Mouse (Mus musculus) bone marrow, adult 2 months (tissue): ENCODE measurements around the gene Fgfr2. TPM values are rescaled to one million over a fixed set of nuclear protein-coding genes. Genes with fewer than 3 reads are reported as not detected.
"Not testable (repeated sequence)": the region's sequence is repeated elsewhere in the genome, so short reads cannot be mapped to it uniquely, and the experiment has no call there.

Experiments
- H3K27ac ChIP-seq: fragments of 200-500 bp; 2 replicates; pipeline ENCODE4 v1.5.1; 2012; ENCODE audit warnings: low read depth, mild to moderate bottlenecking, control low read depth, inconsistent platforms, low read length; ENCODE audit not compliant: control insufficient read depth, poor library complexity, insufficient read depth
- H3K4me1 ChIP-seq: fragments of 200-500 bp; 2 replicates; pipeline ENCODE4 v1.6.1; 2011; ENCODE audit warnings: low read length; ENCODE audit not compliant: control insufficient read depth, insufficient read depth
- H3K4me3 ChIP-seq: fragments of 200-500 bp; replicated peaks from 2 replicates; pipeline ENCODE3; 2011; ENCODE audit warnings: mild to moderate bottlenecking, low read depth, low read length, control low read depth; ENCODE audit not compliant: control insufficient read depth
- CTCF ChIP-seq: fragments of 200-500 bp; IDR thresholded peaks from 2 replicates; pipeline ENCODE4 v1.5.1; 2011; ENCODE audit warnings: low read length, control low read depth; ENCODE audit not compliant: control insufficient read depth, insufficient read depth
- POLR2A ChIP-seq: fragments of 200-500 bp; IDR thresholded peaks from 2 replicates; pipeline ENCODE4 v1.6.1; 2011; ENCODE audit warnings: low read depth, mild to moderate bottlenecking, control low read depth, low read length, borderline replicate concordance; ENCODE audit not compliant: control insufficient read depth
- WGBS: fragments of 180-500 bp; shearing (Covaris S2); methylation state at CpG from one replicate; pipeline ENCODE4 v1.1.7; 2018; 5-methylcytosine and 5-hydroxymethylcytosine counted together
- polyA plus RNA-seq: library from polyadenylated mRNA; stranded (reverse); fragments of >200 nt; gene quantifications from 2 replicates; pipeline ENCODE4 v1.2.4, GENCODE M21; 2011; ENCODE audit warnings: low replicate concordance; ENCODE audit not compliant: missing spikeins, insufficient read depth, insufficient read length

Fgfr2 gene
- polyA plus RNA-seq, 1 experiment, result 8.2 TPM

DNA sequence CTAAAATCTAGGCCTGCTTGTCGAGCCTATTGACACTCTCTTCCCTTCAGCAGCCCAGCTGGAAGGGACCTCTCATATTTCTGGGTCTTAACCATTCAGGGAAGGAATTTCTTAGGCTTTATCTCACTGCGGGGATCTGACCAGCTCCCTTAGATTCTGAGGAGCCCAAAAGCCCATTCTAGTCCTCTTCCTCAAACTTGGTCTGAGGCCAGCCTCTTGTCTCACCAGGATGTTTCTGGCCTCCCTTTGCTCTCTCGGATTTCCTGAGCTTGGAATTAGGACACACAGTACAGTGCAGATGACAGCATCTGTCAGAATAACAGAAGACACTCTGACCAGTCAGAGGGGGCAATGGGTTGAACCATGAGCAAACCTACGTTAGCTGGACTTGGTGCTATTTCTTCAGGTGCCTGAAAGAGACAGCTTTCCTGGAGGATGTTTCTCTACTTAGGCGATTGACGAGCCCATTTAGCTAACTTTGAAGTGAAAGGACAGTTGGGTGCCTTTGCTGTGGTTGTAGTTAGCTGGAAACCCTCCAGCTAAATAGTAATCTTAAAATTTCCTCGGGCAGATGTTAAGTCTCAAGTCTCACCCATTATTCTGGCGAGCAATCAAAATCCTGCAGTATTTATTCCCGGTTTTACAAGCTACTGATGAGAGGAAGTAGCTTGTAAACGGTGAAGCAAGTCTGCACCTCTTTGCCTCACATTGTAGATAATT, 1711.8 kb downstream of the Fgfr2 start:
- H3K4me1 ChIP-seq, result no peaks in the 10 kb centered on the region; the same call in 1 of the 2 replicates
- no peak overlapping the region for H3K27ac ChIP-seq
- 39% methylated on average over 10 of the region's 10 CpGs for WGBS
- H3K4me3 ChIP-seq, result peak overlapping the region; percentile 22
- TF ChIP-seq CTCF, result no peak
- TF ChIP-seq POLR2A, result no peak

DNA sequence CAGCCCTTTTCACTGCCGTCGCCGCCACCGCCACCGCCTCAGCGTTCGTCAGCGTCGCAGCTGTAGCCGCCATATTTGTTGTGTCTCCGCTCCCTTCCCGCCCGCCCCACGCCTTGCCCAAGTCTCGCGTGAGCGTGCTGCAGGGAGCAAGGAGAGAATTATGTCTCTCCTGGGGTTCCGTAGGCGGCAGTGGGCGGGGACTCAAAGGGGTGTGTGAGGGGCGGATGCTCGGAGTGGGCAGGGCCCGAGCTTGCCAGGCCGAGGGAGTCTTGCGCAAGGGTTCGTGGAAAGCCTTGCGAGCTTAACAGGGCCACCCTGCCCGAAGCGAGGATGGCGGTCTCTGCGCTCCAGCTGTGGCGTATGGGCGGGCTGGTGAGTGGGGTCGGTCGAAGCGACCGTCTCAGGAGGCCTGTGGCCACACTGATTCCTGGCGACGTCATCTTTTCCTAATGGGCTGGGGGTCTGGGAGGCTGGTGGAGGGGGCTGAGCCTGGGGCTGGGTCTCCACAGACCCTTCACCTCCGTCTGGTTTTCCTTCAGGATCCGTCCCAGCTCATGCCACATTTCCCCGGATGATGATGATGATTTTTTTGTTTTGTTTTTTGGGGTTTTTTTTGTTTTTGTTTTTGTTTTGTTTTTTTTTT, 1712.6 kb downstream of the Fgfr2 start, which contains the start of the genes Ikzf5 and Acadsb:
TSS of gene Ikzf5 (minus strand) at position 106 of the 643 bp plus-strand sequence.
TSS of gene Acadsb (plus strand) at position 186 of the 643 bp plus-strand sequence.
- peak within 1 kb of the TSS; percentile 76 for H3K27ac ChIP-seq
- TF ChIP-seq POLR2A (peak; percentile 74; the same call in 1 of the 2 replicates), CTCF (no peak)
- WGBS, result under 1% methylated on average over 42 of the region's 42 CpGs

GRCm38 (mm10) chr7:131409988-131410385, 1713.2 kb downstream of the Fgfr2 start:
- Histone ChIP-seq H3K4me1 (no peaks in the 10 kb centered on the region; the same call in 1 of the 2 replicates), H3K4me3 (peak overlapping the region; percentile 77), H3K27ac (peak overlapping the region; percentile 76)
- under 1% methylated on average over 38 of the region's 38 CpGs for WGBS
- TF ChIP-seq POLR2A (no peak), CTCF (no peak)

More for the DNA sequence above, 1712.6 kb downstream of the Fgfr2 start, which contains the start of the genes Ikzf5 and Acadsb:
- Histone ChIP-seq H3K4me1 (no peaks in the 10 kb centered on the region; the same call in 1 of the 2 replicates), H3K4me3 (peak within 1 kb of the TSS; percentile 77)

DNA sequence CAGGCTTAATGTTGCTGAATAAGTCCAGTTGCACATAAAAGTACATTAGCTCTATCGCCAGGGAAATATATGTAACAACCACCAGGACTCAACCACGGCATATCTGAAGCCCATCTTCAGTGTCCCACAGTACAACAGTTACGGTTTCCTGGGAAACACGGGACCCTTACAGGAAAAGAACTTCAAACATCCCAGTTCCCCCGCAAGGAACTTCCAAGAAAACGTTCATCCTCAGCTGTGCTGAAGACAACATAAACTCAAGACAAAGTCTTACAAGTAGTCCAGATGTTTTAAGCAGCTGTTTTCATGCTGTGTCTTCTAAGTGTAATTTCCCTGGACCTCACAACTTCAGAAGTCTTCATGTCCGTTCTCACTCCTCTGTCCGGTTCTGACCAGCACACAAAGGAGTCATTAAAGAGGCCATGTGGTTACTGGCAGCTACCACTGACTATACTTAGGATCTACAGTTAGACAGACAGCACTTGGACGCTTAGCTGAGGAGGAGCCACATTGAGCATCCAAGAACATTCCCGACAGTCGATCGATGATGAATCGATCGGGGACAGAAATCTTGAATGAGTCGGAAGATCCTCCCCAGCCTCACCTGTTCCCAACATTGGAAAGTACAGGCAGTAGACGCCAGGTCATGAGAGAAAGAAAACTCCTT, 1713.7 kb downstream of the Fgfr2 start:
- peak overlapping the region; percentile 76; the same call in 1 of the 2 replicates for H3K27ac ChIP-seq
- 7% methylated on average over 16 of the region's 16 CpGs for WGBS
- no peak for TF ChIP-seq CTCF
- TF ChIP-seq POLR2A, result no peak
- H3K4me3 ChIP-seq, result peak overlapping the region; percentile 77
- no peaks in the 10 kb centered on the region; the same call in 1 of the 2 replicates for H3K4me1 ChIP-seq

DNA sequence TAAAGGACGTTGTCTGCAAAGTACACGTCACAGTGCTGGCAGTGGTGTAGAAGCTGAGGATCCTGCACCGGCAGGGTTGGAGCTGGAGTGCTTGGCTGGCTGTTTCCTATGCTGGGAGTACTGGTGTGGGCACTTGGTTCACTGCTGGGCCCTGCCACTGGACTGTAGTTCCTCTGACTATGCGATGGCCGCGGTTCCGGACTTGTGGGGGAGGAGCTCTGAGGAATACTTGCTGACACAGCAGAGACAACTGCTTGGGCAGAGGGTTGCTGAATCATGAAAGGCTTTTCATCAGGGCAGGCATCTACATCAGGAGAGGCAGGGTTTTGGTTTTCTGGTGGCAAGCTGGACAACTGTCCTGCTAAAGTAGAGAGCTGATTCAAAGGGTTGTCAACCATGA, 1731.4 kb downstream of the Fgfr2 start:
- not testable (repeated sequence) for H3K27ac ChIP-seq, H3K4me1 ChIP-seq, H3K4me3 ChIP-seq
- 90% methylated on average over 7 of the region's 7 CpGs for WGBS

DNA sequence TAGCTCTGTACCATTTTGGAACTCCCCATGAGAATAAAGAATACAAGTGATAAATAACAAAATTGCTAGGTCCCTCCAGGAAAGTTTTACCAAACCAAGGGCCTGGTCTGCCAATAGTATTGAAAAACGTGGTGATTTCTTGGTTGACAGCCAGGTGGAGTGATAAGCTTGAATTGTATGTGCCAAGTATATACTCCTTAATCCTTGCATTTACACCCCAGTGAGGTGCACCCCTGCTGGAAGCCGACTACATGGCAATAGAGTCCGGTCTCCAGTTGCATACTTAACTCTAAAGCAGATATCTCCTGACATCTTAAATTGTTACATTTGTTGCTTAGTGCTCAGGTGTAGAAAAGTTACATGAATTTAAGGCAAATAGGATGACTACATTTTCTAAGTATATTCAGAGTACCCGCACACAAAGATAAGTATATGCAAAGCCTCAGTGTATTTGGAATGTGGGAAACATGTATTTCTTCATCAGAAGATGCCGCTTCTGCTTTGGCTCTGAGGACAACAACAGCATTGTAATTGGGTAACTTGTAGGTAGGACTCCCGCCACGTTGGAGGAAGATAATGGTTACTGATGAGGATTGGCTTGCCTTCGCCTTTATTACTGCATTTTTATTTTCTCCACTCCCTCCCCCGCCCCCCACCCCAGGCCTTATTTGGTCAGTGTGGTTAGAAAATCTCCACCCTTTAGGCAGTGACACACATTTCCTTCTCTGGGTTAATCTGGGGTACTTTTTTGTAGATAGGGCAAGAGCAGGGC, 1751.1 kb downstream of the Fgfr2 start:
- no peaks in the 10 kb centered on the region; the same call in 1 of the 2 replicates for H3K4me1 ChIP-seq
- TF ChIP-seq CTCF, result no peak
- no peak for TF ChIP-seq POLR2A
- no peak overlapping the region for H3K27ac ChIP-seq
- H3K4me3 ChIP-seq, result no peak overlapping the region
- 28% methylated on average over 9 of the region's 9 CpGs for WGBS

GRCm38 (mm10) chr7:131371470-131371860, 1751.7 kb downstream of the Fgfr2 start:
- Histone ChIP-seq H3K4me1 (no peaks in the 10 kb centered on the region; the same call in 1 of the 2 replicates), H3K4me3 (peak overlapping the region; percentile 78), H3K27ac (peak overlapping the region; percentile 75)
- WGBS, result 7% methylated on average over 9 of the region's 9 CpGs
- no peak for TF ChIP-seq CTCF
- no peak for TF ChIP-seq POLR2A
